Mouse (Mus musculus): ENCODE results near the gene Lgals3bp.

DNA sequence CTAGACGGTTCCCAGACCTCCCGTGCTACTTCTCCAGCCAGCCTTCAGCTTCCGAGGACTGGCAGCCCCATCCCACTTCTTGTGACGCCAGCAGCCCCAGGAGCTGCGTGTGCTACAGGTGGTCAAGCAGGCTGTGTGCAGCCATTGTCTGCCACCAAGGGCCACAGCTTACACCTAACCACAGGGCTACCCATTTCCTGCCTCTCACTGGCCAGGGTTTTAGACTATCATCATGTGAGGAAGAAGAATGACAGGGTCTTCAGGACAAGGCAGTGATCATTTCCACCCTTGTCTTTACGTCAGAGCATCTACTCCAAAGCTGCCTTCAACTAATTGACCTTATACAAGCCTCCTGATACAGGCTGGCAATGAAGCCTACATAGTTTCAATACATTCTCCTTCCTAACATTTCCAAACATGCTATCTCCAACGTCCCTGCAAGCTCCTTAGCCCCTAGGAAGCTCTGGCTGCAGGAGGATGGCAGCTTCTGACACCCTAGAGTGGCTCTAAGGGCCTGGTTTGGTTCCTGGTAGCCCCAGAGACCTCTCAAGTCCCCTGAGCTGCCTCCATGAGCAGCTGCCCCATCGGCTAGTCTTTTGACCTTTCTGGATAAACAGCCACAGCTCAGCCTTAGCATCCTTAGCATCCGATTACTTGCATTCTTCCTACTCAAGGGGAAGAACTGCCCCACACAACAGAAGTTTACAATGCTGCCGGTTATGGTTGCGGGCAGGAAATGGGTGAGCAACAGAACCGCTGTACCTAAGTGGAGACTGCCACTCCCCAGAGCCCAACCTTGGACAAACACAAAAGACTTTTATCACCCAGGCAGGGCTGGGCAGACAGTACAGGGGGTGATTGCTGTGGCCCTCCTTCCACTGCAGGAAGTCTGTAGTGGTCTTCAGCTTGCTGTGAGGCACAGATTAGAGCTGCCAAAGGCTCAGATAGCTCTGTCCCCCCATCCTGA, 7.5 kb upstream of the Lgals3bp start:
- TF ChIP-seq CTCF (IDR thresholded peaks at IDR 0.05; ENCODE audit: low read depth, low read length), result no peak
- TF ChIP-seq POLR2A (IDR thresholded peaks at IDR 0.05; ENCODE audit: insufficient read depth, low read length), result no peak
- TF ChIP-seq EP300 (IDR thresholded peaks at IDR 0.05; ENCODE audit: insufficient read depth, low read depth, low read length), result no peak

Data from ES-Bruce4 (cell line).